Comparison of ENCODE assay signal across 22 mouse cellular contexts in the genomic region with DNA sequence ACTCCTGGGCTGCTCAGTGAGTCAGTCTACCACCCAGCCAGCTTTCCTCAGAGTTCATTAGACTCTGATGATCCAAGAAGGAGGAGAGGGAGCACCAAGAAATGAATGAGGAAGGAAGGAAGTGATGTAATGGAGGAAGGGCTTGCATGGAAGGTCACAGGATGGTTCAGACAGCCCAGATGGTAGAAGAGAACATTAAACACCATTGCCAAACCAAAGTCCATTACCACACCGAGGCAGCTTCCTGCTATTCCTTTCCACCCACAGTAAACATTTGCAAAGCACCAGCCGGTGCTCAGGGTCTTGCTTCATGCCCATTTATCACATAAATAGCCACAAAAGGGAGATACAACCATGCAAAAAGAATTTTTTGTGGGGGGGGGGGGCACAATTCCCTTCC.
DNase-seq lines count a peak whose midpoint lies in the region; ATAC-seq and TF ChIP-seq lines count a peak whose summit lies in the region.
"Had no signal": no experiment of that assay in that cellular context is flagged by ENCODE, and none has a peak within 500 bp of the region (broad histone marks: within the 10 kb centered on the region; RNA-seq: fewer than 3 reads in every experiment).

No protein-coding gene starts in this region.

- no peaks in the 10 kb centered on the region for H3K27me3 ChIP-seq in hindbrain, embryonic 10.5 days (ENCODE audit: insufficient read depth, poor library complexity, severe bottlenecking)
- no peaks in the 10 kb centered on the region for H3K27me3 ChIP-seq in hindbrain, embryonic 11.5 days (ENCODE audit: control insufficient read depth, insufficient read depth, low read length)
- H3K27me3 ChIP-seq in myocyte (ENCODE audit: control insufficient read depth, insufficient read depth, insufficient read length), result peaks cover 20% of the 10 kb centered on the region
- H3K27me3 ChIP-seq: embryonic facial prominence, embryonic 12.5 days; forebrain, embryonic 13.5 days; forebrain, embryonic 15.5 days had no signal

- H3K4me1 ChIP-seq in hindbrain, embryonic 10.5 days (replicated peaks), result peaks cover 19% of the 10 kb centered on the region
- 0 out of 2 replicates have a peak, but pooled peaks cover 2% of the 10 kb centered on the region for H3K4me1 ChIP-seq in hindbrain, embryonic 11.5 days (replicated peaks; ENCODE audit: control insufficient read depth, insufficient read depth, low read length)
- H3K4me1 ChIP-seq: embryonic facial prominence, embryonic 12.5 days; forebrain, embryonic 13.5 days; forebrain, embryonic 15.5 days had no signal

- no peak for ATAC-seq in hindbrain, embryonic 11.5 days (ENCODE audit: low FRiP score)
- ATAC-seq in granulocyte monocyte progenitor cell, adult 5-6 weeks (replicated peaks; ENCODE audit: poor library complexity, severe bottlenecking), result peak; percentile 67
- ATAC-seq: forebrain, embryonic 13.5 days; forebrain, embryonic 15.5 days; forebrain, postnatal 0 days had no signal

- no peak for TF ChIP-seq POLR2A in myocyte (IDR thresholded peaks at IDR 0.05; ENCODE audit: insufficient read length, low read depth)

- no peaks in the 10 kb centered on the region for H3K36me3 ChIP-seq in hindbrain, embryonic 10.5 days
- no peaks in the 10 kb centered on the region for H3K36me3 ChIP-seq in hindbrain, embryonic 11.5 days (ENCODE audit: control insufficient read depth, insufficient read depth, low read length)
- no peaks in the 10 kb centered on the region for H3K36me3 ChIP-seq in myocyte (ENCODE audit: control insufficient read depth, insufficient read depth)
- H3K36me3 ChIP-seq: embryonic facial prominence, embryonic 10.5 days; embryonic facial prominence, embryonic 12.5 days; forebrain, embryonic 15.5 days had no signal

- no peak overlapping the region for H3ac ChIP-seq in myocyte (ENCODE audit: control insufficient read depth, insufficient read length)

- no peak overlapping the region for H3K4me2 ChIP-seq in hindbrain, embryonic 11.5 days (replicated peaks; ENCODE audit: low read depth, low read length)
- H3K4me2 ChIP-seq in myocyte (ENCODE audit: low read depth), result peak overlapping the region; percentile 46
- H3K4me2 ChIP-seq: embryonic facial prominence, embryonic 12.5 days; forebrain, embryonic 13.5 days; forebrain, embryonic 15.5 days had no signal

- no peak overlapping the region for H3K4me3 ChIP-seq in hindbrain, embryonic 10.5 days
- no peak overlapping the region for H3K4me3 ChIP-seq in hindbrain, embryonic 11.5 days (ENCODE audit: low read depth, low read length)
- no peak overlapping the region for H3K4me3 ChIP-seq in myocyte
- H3K4me3 ChIP-seq: embryonic facial prominence, embryonic 10.5 days; embryonic facial prominence, embryonic 12.5 days; forebrain, embryonic 13.5 days; forebrain, embryonic 15.5 days had no signal

- H3K9ac ChIP-seq in hindbrain, embryonic 11.5 days (ENCODE audit: low read depth, low read length), result no peak overlapping the region
- H3K9ac ChIP-seq: embryonic facial prominence, embryonic 12.5 days; forebrain, embryonic 13.5 days; forebrain, embryonic 15.5 days; forebrain, postnatal 0 days had no signal

- H3K27ac ChIP-seq in hindbrain, embryonic 10.5 days, result peak overlapping the region; percentile 5; the same call in 1 of the 2 replicates
- H3K27ac ChIP-seq in hindbrain, embryonic 11.5 days (ENCODE audit: low read depth, low read length), result no peak overlapping the region
- H3K27ac ChIP-seq: embryonic facial prominence, embryonic 10.5 days; embryonic facial prominence, embryonic 12.5 days; forebrain, embryonic 13.5 days; forebrain, embryonic 15.5 days had no signal

- 68% methylated on average over 2 of the region's 2 CpGs for WGBS in hindbrain, embryonic 10.5 days
- 69% methylated on average over 2 of the region's 2 CpGs for WGBS in hindbrain, embryonic 11.5 days

- DNase-seq in hindbrain, embryonic 10.5 days (ENCODE audit: low spot score), result no peak
- no peak for DNase-seq in hindbrain, embryonic 11.5 days (ENCODE audit: low spot score)
- peak; percentile 9 for DNase-seq in lung, postnatal 36 days
- no peak for DNase-seq in lung, adult 18-20 months
- no peak for DNase-seq in urinary bladder, adult 2 months (ENCODE audit: low spot score)
- DNase-seq in c-Kit-positive CD71-positive TER-119-positive erythroid progenitor cells, embryonic 14.5 days (ENCODE audit: low spot score), result no peak
- DNase-seq: adrenal gland, adult 8-10 months; adrenal gland, postnatal 14 days; adrenal gland, postnatal 36 days; cerebellum, adult 11 months; cerebellum, adult 18-20 months; cerebellum, adult 8-10 months; cerebellum, adult 9-11 months; cerebellum, postnatal 14 days; cerebellum, postnatal 36 days; forebrain, postnatal 0 days had no signal

- H3K9me3 ChIP-seq in hindbrain, embryonic 10.5 days, result no peaks in the 10 kb centered on the region
- H3K9me3 ChIP-seq in hindbrain, embryonic 11.5 days (ENCODE audit: control insufficient read depth, low read length), result no peaks in the 10 kb centered on the region
- H3K9me3 ChIP-seq: embryonic facial prominence, embryonic 10.5 days; embryonic facial prominence, embryonic 12.5 days; forebrain, embryonic 13.5 days; forebrain, embryonic 15.5 days had no signal

- H3K79me2 ChIP-seq in myocyte (ENCODE audit: control insufficient read depth, insufficient read depth), result no peaks in the 10 kb centered on the region

TF ChIP-seq in myocyte, 11 proteins besides CTCF, POLR2A, EP300 and RAD21:
- TF ChIP-seq E2F4 (IDR thresholded peaks at IDR 0.05; ENCODE audit: insufficient read depth), result no peak
- no peak for TF ChIP-seq MYOD1 (IDR thresholded peaks at IDR 0.05; ENCODE audit: control insufficient read depth in 1 of 3, insufficient read length in 2 of 3, low read depth in 2 of 3)
- no peak for TF ChIP-seq TCF3 (IDR thresholded peaks at IDR 0.05; ENCODE audit: insufficient read length, low read depth)
- no peak for TF ChIP-seq REST (IDR thresholded peaks at IDR 0.05; ENCODE audit: insufficient read depth, insufficient read length)
- TF ChIP-seq TCF12 (IDR thresholded peaks at IDR 0.05; ENCODE audit: insufficient read depth, poor library complexity, severe bottlenecking), result no peak
- no peak for TF ChIP-seq SRF (IDR thresholded peaks at IDR 0.05; ENCODE audit: control insufficient read depth, insufficient read length, low read depth)
- no peak for TF ChIP-seq CEBPB (IDR thresholded peaks at IDR 0.05; ENCODE audit: insufficient read depth, poor library complexity, severe bottlenecking)
- no peak for TF ChIP-seq MAX (IDR thresholded peaks at IDR 0.05; ENCODE audit: low read depth)
- TF ChIP-seq USF1 (IDR thresholded peaks at IDR 0.05; ENCODE audit: low read depth), result no peak
- no peak for TF ChIP-seq POLR2AphosphoS2 (IDR thresholded peaks at IDR 0.05; ENCODE audit: insufficient read length, low read depth)
- TF ChIP-seq MYOG (IDR thresholded peaks at IDR 0.05; ENCODE audit: control insufficient read depth in 1 of 3, insufficient read depth in 1 of 3, insufficient read length in 2 of 3, low read depth in 2 of 3), result no peak
